Mouse (Mus musculus): ENCODE measurements at regions not wholly inside any gene's neighbourhood (a gene's known extent, or its start where the extent isn't known, plus 50 kb on each side); places are given as distances from the start of the nearest gene placed in this dataset.

GRCm38 (mm10) chr16:70621750-70622149 is 308.0 kb downstream of the Gbe1 start:
- no peak for DNase-seq (ENCODE audit: low read depth, low spot score)
- H3K27ac ChIP-seq (ENCODE audit: control insufficient read depth, low read depth, low read length), result no peak overlapping the region
- H3K36me3 ChIP-seq (ENCODE audit: control insufficient read depth in 1 of 2, insufficient read depth in 2 of 2, low read length in 2 of 2), result no peaks in the 10 kb centered on the region
- no peaks in the 10 kb centered on the region for H3K9me3 ChIP-seq (replicated peaks; ENCODE audit: insufficient read depth, low read length)
- no peaks in the 10 kb centered on the region for H3K79me2 ChIP-seq (ENCODE audit: control insufficient read depth, insufficient read depth, low read length, poor library complexity)
- no peak for TF ChIP-seq EP300 (IDR thresholded peaks at IDR 0.05; ENCODE audit: low read depth in 1 of 2, low read length in 2 of 2)
- no peak overlapping the region for H3K4me3 ChIP-seq (ENCODE audit: control insufficient read depth in 1 of 2, insufficient read depth in 1 of 2, low read depth in 2 of 2, low read length in 2 of 2)
- no peak overlapping the region for H3K9ac ChIP-seq (ENCODE audit: control insufficient read depth, low read depth, low read length, poor library complexity, severe bottlenecking)
- no peaks in the 10 kb centered on the region for H3K27me3 ChIP-seq (ENCODE audit: control insufficient read depth in 1 of 2, insufficient read depth in 2 of 2, low read length in 2 of 2)
- H3K4me1 ChIP-seq (ENCODE audit: control insufficient read depth in 1 of 2, insufficient read depth in 2 of 2, low read length in 2 of 2), result no peaks in the 10 kb centered on the region

GRCm38 (mm10) chr16:70643630-70644264 is 330.0 kb downstream of the Gbe1 start:
- Histone ChIP-seq H3K4me1 (ENCODE audit: control insufficient read depth in 1 of 2, insufficient read depth in 2 of 2, low read length in 2 of 2) (no peaks in the 10 kb centered on the region), H3K4me3 (ENCODE audit: control insufficient read depth in 1 of 2, insufficient read depth in 1 of 2, low read depth in 2 of 2, low read length in 2 of 2) (no peak overlapping the region), H3K27me3 (ENCODE audit: control insufficient read depth in 1 of 2, insufficient read depth in 2 of 2, low read length in 2 of 2) (no peaks in the 10 kb centered on the region), H3K9ac (ENCODE audit: control insufficient read depth, low read depth, low read length, poor library complexity, severe bottlenecking) (no peak overlapping the region), H3K79me2 (ENCODE audit: control insufficient read depth, insufficient read depth, low read length, poor library complexity) (no peaks in the 10 kb centered on the region), H3K9me3 (replicated peaks; ENCODE audit: insufficient read depth, low read length) (no peaks in the 10 kb centered on the region), H3K36me3 (ENCODE audit: control insufficient read depth in 1 of 2, insufficient read depth in 2 of 2, low read length in 2 of 2) (no peaks in the 10 kb centered on the region), H3K27ac (ENCODE audit: control insufficient read depth, low read depth, low read length) (no peak overlapping the region)
- no peak for DNase-seq (ENCODE audit: low read depth, low spot score)
- TF ChIP-seq TCF12 (IDR thresholded peaks at IDR 0.05; ENCODE audit: low read depth, low read length) (no peak), UBTF (IDR thresholded peaks at IDR 0.05; ENCODE audit: borderline replicate concordance, insufficient read depth, low read depth, low read length) (no peak), RAD21 (IDR thresholded peaks at IDR 0.05; ENCODE audit: low read depth, low read length) (no peak), TAL1 (IDR thresholded peaks at IDR 0.05; ENCODE audit: low read length) (no peak), EP300 (IDR thresholded peaks at IDR 0.05; ENCODE audit: low read depth in 1 of 2, low read length in 2 of 2) (no peak), JUND (IDR thresholded peaks at IDR 0.05; ENCODE audit: low read depth, low read length) (no peak), POLR2AphosphoS2 (IDR thresholded peaks at IDR 0.05; ENCODE audit: low read length) (no peak), GATA1 (IDR thresholded peaks at IDR 0.05; ENCODE audit: low read depth, low read length) (no peak), CHD2 (IDR thresholded peaks at IDR 0.05; ENCODE audit: low read length) (no peak), MYC (IDR thresholded peaks at IDR 0.05; ENCODE audit: low read depth, low read length) (no peak), ZKSCAN1 (IDR thresholded peaks at IDR 0.05; ENCODE audit: low read depth, low read length) (no peak), RCOR1 (IDR thresholded peaks at IDR 0.05; ENCODE audit: low read depth, low read length) (no peak), POLR2A (IDR thresholded peaks at IDR 0.05; ENCODE audit: control insufficient read depth in 1 of 2, insufficient read depth in 1 of 2, low read depth in 1 of 2, low read length in 2 of 2, poor library complexity in 1 of 2) (no peak), MEF2A (IDR thresholded peaks at IDR 0.05; ENCODE audit: extremely low read depth, insufficient replicate concordance, low read depth, low read length, poor library complexity, severe bottlenecking) (no peak), E2F4 (IDR thresholded peaks at IDR 0.05; ENCODE audit: borderline replicate concordance, low read depth, low read length) (no peak), MXI1 (IDR thresholded peaks at IDR 0.05; ENCODE audit: low read depth, low read length) (no peak), ZMIZ1 (IDR thresholded peaks at IDR 0.05; ENCODE audit: low read depth, low read length) (no peak), USF2 (IDR thresholded peaks at IDR 0.05; ENCODE audit: borderline replicate concordance in 1 of 2, insufficient read depth in 1 of 2, low read depth in 1 of 2, low read length in 2 of 2) (no peak)
